Mouse (Mus musculus): Measurements from ENCODE around the gene Mag. TPM values are rescaled to one million over a fixed set of nuclear protein-coding genes. Genes with fewer than 3 reads are reported as not detected.
A peak's percentile ranks its signal among the peaks of the same experiment; 100 is the strongest.

Gene Mag
- polyA plus RNA-seq (2015; fragmentation: Nextera tagmentation; extraction: Ambion mirVana), result 0.38 and 0.42 TPM in 2 replicates

DNA sequence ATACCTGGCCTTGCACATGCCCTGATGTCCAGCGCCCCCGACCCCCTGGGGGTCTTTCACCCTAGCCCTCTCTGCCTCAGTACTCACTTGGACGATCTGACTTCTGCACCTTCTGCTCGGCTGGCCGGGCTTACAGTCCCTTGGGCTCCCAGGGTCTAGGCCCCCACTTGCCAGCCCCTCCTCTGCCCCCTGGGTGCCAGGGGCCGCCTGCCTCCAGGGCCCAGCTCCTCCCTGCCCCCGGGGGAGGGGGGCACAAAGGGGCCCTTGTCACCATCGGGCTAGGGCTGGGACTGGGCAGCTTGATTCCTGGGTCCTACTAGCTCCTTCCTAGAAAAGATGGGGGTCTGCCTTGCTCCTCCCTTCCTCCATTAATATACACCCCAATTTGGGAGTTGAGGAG, at the start of gene Mag:
Mag (minus strand) TSS at position 142 of the 400 bp plus-strand sequence.
- 67% methylated on average over 8 of the region's 8 CpGs for WGBS

GRCm38 (mm10) chr7:30964366-30964765, 49.7 kb upstream of the Mag start:
- Histone ChIP-seq H3K27me3 (no peaks in the 10 kb centered on the region), H3K9me3 (no peaks in the 10 kb centered on the region), H3K4me3 (no peak overlapping the region), H3K27ac (no peak overlapping the region), H3K4me1 (peaks cover 4% of the 10 kb centered on the region; the same call in 1 of the 2 replicates), H3K4me2 (replicated peaks) (no peak overlapping the region), H3K36me3 (peaks cover 9% of the 10 kb centered on the region; the same call in 1 of the 2 replicates), H3K9ac (no peak overlapping the region)
- WGBS, result 87% methylated on average over 7 of the region's 7 CpGs
- no peak for ATAC-seq (ENCODE audit: low FRiP score, low read depth)

More for the DNA sequence above, at the start of gene Mag:
- Histone ChIP-seq H3K36me3 (no peaks in the 10 kb centered on the region), H3K27ac (no peak within 1 kb of the TSS), H3K4me2 (replicated peaks) (no peak within 1 kb of the TSS), H3K9me3 (no peaks in the 10 kb centered on the region), H3K27me3 (no peaks in the 10 kb centered on the region), H3K4me3 (no peak within 1 kb of the TSS), H3K9ac (no peak within 1 kb of the TSS), H3K4me1 (no peaks in the 10 kb centered on the region)
- no peak for ATAC-seq (ENCODE audit: low FRiP score, low read depth)

DNA sequence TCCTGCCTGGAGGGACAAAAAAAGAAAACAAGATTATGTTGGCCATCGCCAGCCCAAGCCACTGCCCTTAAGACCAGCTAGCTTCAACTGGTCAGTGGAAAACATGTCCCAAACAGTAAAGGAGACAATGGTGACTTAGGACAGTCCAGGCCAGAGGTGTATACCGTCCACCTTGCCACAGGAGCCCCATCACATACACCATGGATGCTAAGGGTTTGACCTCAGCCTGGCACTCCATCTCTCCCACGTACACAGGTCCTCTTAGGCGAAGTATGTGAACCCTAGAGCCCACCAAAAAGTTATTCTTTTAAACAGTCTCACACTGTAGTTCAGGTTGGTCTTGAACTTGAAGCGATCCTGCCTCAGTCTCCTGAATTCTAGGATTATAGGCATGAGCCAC, 48.2 kb upstream of the Mag start:
- no peak overlapping the region for H3K9ac ChIP-seq
- WGBS, result 94% methylated on average over 5 of the region's 5 CpGs
- peaks cover 11% of the 10 kb centered on the region for H3K4me1 ChIP-seq
- H3K27ac ChIP-seq, result no peak overlapping the region
- no peak overlapping the region for H3K4me3 ChIP-seq
- H3K27me3 ChIP-seq, result no peaks in the 10 kb centered on the region
- no peak overlapping the region for H3K4me2 ChIP-seq (replicated peaks)
- H3K36me3 ChIP-seq, result peaks cover 21% of the 10 kb centered on the region
- ATAC-seq (ENCODE audit: low FRiP score, low read depth), result no peak
- no peaks in the 10 kb centered on the region for H3K9me3 ChIP-seq

GRCm38 (mm10) chr7:30959786-30960349, 45.2 kb upstream of the Mag start:
- Histone ChIP-seq H3K4me2 (replicated peaks) (no peak overlapping the region), H3K36me3 (peaks cover 26% of the 10 kb centered on the region), H3K9ac (no peak overlapping the region), H3K4me3 (no peak overlapping the region), H3K27ac (no peak overlapping the region), H3K4me1 (peaks cover 21% of the 10 kb centered on the region), H3K9me3 (no peaks in the 10 kb centered on the region), H3K27me3 (no peaks in the 10 kb centered on the region)
- WGBS, result 90% methylated on average over 6 of the region's 6 CpGs
- no peak for ATAC-seq (ENCODE audit: low FRiP score, low read depth)

- peaks cover 35% of the 10 kb centered on the region for H3K36me3 ChIP-seq
- H3K9ac ChIP-seq, result no peak overlapping the region
- no peaks in the 10 kb centered on the region for H3K9me3 ChIP-seq
- H3K4me3 ChIP-seq, result peak overlapping the region; percentile 94; the same call in 1 of the 2 replicates
- ATAC-seq (ENCODE audit: low FRiP score, low read depth), result no peak
- WGBS, result 96% methylated on average over 9 of the region's 9 CpGs
- peaks cover 21% of the 10 kb centered on the region for H3K4me1 ChIP-seq
- H3K4me2 ChIP-seq (replicated peaks), result no peak overlapping the region; the same call in 1 of the 2 replicates
- no peaks in the 10 kb centered on the region for H3K27me3 ChIP-seq
- no peak overlapping the region for H3K27ac ChIP-seq
Observed at GRCm38 (mm10) chr7:30958866-30959487, 44.3 kb upstream of the Mag start.

- peak overlapping the region; percentile 99; the same call in 1 of the 2 replicates for H3K27ac ChIP-seq
- WGBS, result 72% methylated on average over 28 of the region's 28 CpGs
- H3K9me3 ChIP-seq, result no peaks in the 10 kb centered on the region
- H3K27me3 ChIP-seq, result no peaks in the 10 kb centered on the region
- H3K36me3 ChIP-seq, result peaks cover 42% of the 10 kb centered on the region
- peaks cover 21% of the 10 kb centered on the region for H3K4me1 ChIP-seq
- peak overlapping the region; percentile 94 for H3K4me3 ChIP-seq
- peak overlapping the region; percentile 74 for H3K4me2 ChIP-seq (replicated peaks)
- no peak for ATAC-seq (ENCODE audit: low FRiP score, low read depth)
- H3K9ac ChIP-seq, result peak overlapping the region; percentile 99
Observed at GRCm38 (mm10) chr7:30958109-30958865, 43.6 kb upstream of the Mag start.

- H3K4me3 ChIP-seq, result peak overlapping the region; percentile 94
- peak overlapping the region; percentile 99 for H3K27ac ChIP-seq
- H3K27me3 ChIP-seq, result no peaks in the 10 kb centered on the region
- H3K36me3 ChIP-seq, result peaks cover 51% of the 10 kb centered on the region
- H3K4me2 ChIP-seq (replicated peaks), result peak overlapping the region; percentile 74
- WGBS, result under 1% methylated on average over 43 of the region's 43 CpGs
- no peaks in the 10 kb centered on the region for H3K9me3 ChIP-seq
- ATAC-seq (ENCODE audit: low FRiP score, low read depth), result peak; percentile 78
- H3K4me1 ChIP-seq, result peaks cover 21% of the 10 kb centered on the region
- H3K9ac ChIP-seq, result peak overlapping the region; percentile 99
Observed at GRCm38 (mm10) chr7:30957367-30957783, 42.7 kb upstream of the Mag start.

DNA sequence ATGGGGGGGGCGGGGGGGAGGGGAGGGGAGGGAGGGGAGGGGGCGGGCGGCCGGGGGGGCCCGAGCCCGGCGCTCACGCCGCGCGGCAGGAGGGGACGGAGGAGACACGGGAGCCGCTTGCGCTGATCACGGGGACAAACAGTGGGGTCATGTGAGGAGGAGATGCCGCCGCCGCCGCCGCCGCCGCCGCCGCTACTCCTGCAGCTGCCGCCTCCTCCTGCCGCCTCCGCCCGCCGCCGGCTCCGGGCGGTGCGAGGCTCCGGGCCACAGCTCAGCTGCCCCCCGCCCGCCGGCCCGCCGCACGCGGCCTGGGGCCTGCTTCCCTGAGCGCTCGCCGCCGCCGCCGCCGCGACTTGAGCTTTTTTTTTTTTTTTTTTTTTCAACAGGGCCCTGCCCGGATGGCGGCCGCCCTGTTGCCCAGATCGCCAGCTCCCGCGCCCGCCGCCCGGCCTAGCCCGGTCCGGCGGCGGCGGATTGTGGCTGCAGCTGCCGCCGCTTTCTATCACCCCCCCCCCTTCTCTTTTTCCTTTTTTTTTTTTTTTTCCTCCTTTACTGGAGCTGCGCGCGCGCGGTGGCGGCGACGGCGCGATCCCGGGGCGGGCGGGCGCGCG, 42.2 kb upstream of the Mag start, which contains the start of gene Usf2:
Usf2 (minus strand) TSS at position 48 of the 611 bp plus-strand sequence.
- Histone ChIP-seq H3K4me3 (peak within 1 kb of the TSS; percentile 94), H3K27me3 (no peaks in the 10 kb centered on the region), H3K4me1 (peaks cover 21% of the 10 kb centered on the region), H3K4me2 (replicated peaks) (peak within 1 kb of the TSS; percentile 86), H3K9ac (peak within 1 kb of the TSS; percentile 99), H3K9me3 (no peaks in the 10 kb centered on the region), H3K36me3 (peaks cover 56% of the 10 kb centered on the region), H3K27ac (peak within 1 kb of the TSS; percentile 99)
- ATAC-seq (ENCODE audit: low FRiP score, low read depth), result peak; percentile 33
- WGBS, result under 1% methylated on average over 47 of the region's 82 CpGs

DNA sequence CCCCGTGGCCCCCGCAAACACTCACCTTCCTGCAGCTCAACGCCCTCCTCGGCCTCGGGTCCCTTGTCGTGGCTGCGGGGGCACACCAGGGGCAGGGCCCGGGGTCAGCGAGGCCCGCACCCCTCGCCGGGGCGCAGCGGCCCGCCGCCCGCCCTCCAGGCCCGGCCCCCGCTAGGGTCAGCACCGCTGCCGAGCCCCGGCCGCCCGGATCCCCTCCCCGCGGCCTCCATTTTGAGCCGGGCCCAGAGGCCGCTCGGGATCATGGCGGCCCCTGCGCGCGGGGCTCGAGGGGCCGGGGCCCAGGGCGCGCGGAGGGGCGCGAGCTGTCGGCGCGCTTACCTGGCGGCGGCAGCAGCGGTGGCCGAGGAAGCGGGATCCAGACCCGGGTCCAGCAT, 41.7 kb upstream of the Mag start:
- peak overlapping the region; percentile 99 for H3K27ac ChIP-seq
- H3K9me3 ChIP-seq, result no peaks in the 10 kb centered on the region
- peak overlapping the region; percentile 99 for H3K9ac ChIP-seq
- peaks cover 21% of the 10 kb centered on the region for H3K4me1 ChIP-seq
- H3K4me3 ChIP-seq, result peak overlapping the region; percentile 94
- peaks cover 61% of the 10 kb centered on the region for H3K36me3 ChIP-seq
- peak; percentile 9 for ATAC-seq (ENCODE audit: low FRiP score, low read depth)
- WGBS, result 1% methylated on average over 27 of the region's 49 CpGs
- no peaks in the 10 kb centered on the region for H3K27me3 ChIP-seq
- H3K4me2 ChIP-seq (replicated peaks), result peak overlapping the region; percentile 86

GRCm38 (mm10) chr7:30955584-30956356, 41.1 kb upstream of the Mag start:
- Histone ChIP-seq H3K4me1 (peaks cover 21% of the 10 kb centered on the region), H3K36me3 (peaks cover 62% of the 10 kb centered on the region), H3K9me3 (no peaks in the 10 kb centered on the region), H3K4me3 (peak overlapping the region; percentile 94), H3K27ac (peak overlapping the region; percentile 99), H3K9ac (peak overlapping the region; percentile 99), H3K4me2 (replicated peaks) (peak overlapping the region; percentile 86), H3K27me3 (no peaks in the 10 kb centered on the region)
- WGBS, result under 1% methylated on average over 55 of the region's 64 CpGs
- ATAC-seq (ENCODE audit: low FRiP score, low read depth), result peak; percentile 74

GRCm38 (mm10) chr7:30954971-30955520, 40.4 kb upstream of the Mag start:
- Histone ChIP-seq H3K36me3 (peaks cover 66% of the 10 kb centered on the region), H3K4me3 (peak overlapping the region; percentile 94), H3K27ac (no peak overlapping the region), H3K9ac (peak overlapping the region; percentile 99; the same call in 1 of the 2 replicates), H3K4me1 (peaks cover 21% of the 10 kb centered on the region), H3K27me3 (no peaks in the 10 kb centered on the region), H3K9me3 (no peaks in the 10 kb centered on the region), H3K4me2 (replicated peaks) (peak overlapping the region; percentile 86)
- 91% methylated on average over 12 of the region's 12 CpGs for WGBS
- ATAC-seq (ENCODE audit: low FRiP score, low read depth), result no peak
